Mouse (Mus musculus) ES-E14 (cell line): ENCODE data around the gene Lcn2.
A peak's percentile ranks its signal among the peaks of the same experiment; 100 is the strongest.

Experiments
- HCFC1 ChIP-seq: IDR thresholded peaks from 2 replicates; pipeline ENCODE4 v1.6.1; 2012; ENCODE audit warnings: low read length, inconsistent platforms, borderline replicate concordance; ENCODE audit not compliant: insufficient read depth
- MAFK ChIP-seq: IDR thresholded peaks from 2 replicates; pipeline ENCODE4 v1.6.1; 2014; ENCODE audit warnings: mild to moderate bottlenecking, low read depth, low read length, inconsistent platforms; ENCODE audit not compliant: insufficient read depth
- ZNF384 ChIP-seq: IDR thresholded peaks from 2 replicates; pipeline ENCODE4 v1.6.1; 2012; ENCODE audit warnings: low read depth, low read length, inconsistent platforms

DNA sequence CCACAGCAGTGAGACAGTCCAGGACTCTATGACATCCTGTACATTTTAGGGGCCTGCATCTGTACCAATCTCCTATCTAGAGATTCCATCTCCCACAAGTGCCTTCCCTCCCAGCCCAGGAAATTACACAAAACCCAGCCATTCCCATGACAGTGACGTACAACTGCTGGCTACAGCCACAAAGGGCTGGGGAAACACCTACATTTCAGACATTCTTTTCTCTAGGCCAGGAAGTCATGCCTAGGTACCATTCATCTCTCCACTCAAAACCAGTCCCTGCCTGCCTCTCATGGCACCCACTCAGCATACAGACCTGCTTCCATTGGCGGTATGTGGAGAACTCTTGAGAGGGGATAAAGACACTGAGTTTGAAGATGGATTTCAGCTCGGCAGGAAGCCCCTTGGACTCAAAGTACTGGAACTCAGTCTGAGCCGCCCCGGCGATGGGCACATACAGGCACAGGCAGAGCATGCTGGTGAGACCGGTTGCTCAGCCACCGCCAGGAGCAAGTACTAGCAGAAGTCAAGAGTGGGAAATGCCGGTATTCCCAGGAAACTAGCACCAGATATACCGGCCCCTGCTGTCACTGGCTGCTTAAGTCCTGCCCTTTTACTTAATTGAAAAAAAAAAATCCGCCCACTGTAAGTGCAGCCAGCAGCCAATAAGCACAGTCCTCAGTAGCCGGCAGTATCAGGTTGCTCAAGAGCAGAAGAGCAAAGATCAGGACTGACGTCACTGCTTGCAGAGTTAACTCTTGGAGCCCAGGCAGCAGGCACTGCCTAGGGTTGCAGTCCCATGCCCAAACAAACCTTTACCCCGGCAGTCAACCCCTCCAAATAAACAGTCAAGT lies 35.7 kb upstream of the Lcn2 start:
- no peak for TF ChIP-seq HCFC1
- TF ChIP-seq ZNF384, result peak; percentile 93
- TF ChIP-seq MAFK, result no peak
